Mouse (Mus musculus) hindbrain, embryonic 15.5 days (tissue): ENCODE results near the gene Afg3l1. TPM values are rescaled to one million over a fixed set of nuclear protein-coding genes. Genes with fewer than 3 reads are reported as not detected.
A peak's percentile ranks its signal among the peaks of the same experiment; 100 is the strongest.
"Not testable (repeated sequence)": the region's sequence is repeated elsewhere in the genome, so short reads cannot be mapped to it uniquely, and the experiment has no call there.

Source experiments
- ATAC-seq: fragments of 200-750 bp; cut with Nextera tagmentation; 2 replicates; pipeline ENCODE4 v1.8.0; 2017; ENCODE audit warnings: low read depth, moderate number of reproducible peaks, moderate TSS enrichment; ENCODE audit not compliant: low FRiP score
- H3K27ac ChIP-seq: fragments of 300-500 bp; sonication (generic); replicated peaks from 2 replicates; pipeline ENCODE4 v1.5.1; 2015; ENCODE audit warnings: mild to moderate bottlenecking, inconsistent platforms
- H3K27me3 ChIP-seq: fragments of 300-500 bp; sonication (generic); 2 replicates; pipeline ENCODE4 v1.6.1; 2015; ENCODE audit warnings: control low read depth, inconsistent platforms
- H3K36me3 ChIP-seq: fragments of 300-500 bp; sonication (generic); 2 replicates; pipeline ENCODE4 v1.6.1; 2015; ENCODE audit warnings: control low read depth, inconsistent platforms
- H3K4me1 ChIP-seq: fragments of 300-500 bp; sonication (generic); replicated peaks from 2 replicates; pipeline ENCODE4 v1.6.1; 2015; ENCODE audit warnings: control low read depth, inconsistent platforms
- H3K4me2 ChIP-seq: fragments of 300-500 bp; sonication (generic); 2 replicates; pipeline ENCODE4 v1.6.1; 2015; ENCODE audit warnings: moderate library complexity, mild to moderate bottlenecking, inconsistent platforms
- H3K4me3 ChIP-seq: fragments of 300-500 bp; sonication (generic); 2 replicates; pipeline ENCODE4 v1.5.1; 2015; ENCODE audit warnings: mild to moderate bottlenecking, inconsistent platforms
- H3K9ac ChIP-seq: fragments of 300-500 bp; sonication (generic); 2 replicates; pipeline ENCODE4 v1.6.1; 2015; ENCODE audit warnings: inconsistent platforms
- H3K9me3 ChIP-seq: fragments of 300-500 bp; sonication (generic); 2 replicates; pipeline ENCODE4 v1.6.1; 2016; ENCODE audit warnings: control low read depth, inconsistent platforms
- WGBS: fragments of 180-500 bp; shearing (Covaris S2); methylation state at CpG from one replicate; pipeline ENCODE4 v1.1.7; 2015; 5-methylcytosine and 5-hydroxymethylcytosine counted together
- polyA plus RNA-seq: library from polyadenylated mRNA; unstranded; fragments of >200 nt; fragmentation: Nextera tagmentation; extraction: Ambion mirVana; gene quantifications from 2 replicates; pipeline ENCODE4 v1.2.1, GENCODE M21; 2015

Gene Afg3l1
- polyA plus RNA-seq, result 49.9 and 52.9 TPM in 2 replicates

DNA sequence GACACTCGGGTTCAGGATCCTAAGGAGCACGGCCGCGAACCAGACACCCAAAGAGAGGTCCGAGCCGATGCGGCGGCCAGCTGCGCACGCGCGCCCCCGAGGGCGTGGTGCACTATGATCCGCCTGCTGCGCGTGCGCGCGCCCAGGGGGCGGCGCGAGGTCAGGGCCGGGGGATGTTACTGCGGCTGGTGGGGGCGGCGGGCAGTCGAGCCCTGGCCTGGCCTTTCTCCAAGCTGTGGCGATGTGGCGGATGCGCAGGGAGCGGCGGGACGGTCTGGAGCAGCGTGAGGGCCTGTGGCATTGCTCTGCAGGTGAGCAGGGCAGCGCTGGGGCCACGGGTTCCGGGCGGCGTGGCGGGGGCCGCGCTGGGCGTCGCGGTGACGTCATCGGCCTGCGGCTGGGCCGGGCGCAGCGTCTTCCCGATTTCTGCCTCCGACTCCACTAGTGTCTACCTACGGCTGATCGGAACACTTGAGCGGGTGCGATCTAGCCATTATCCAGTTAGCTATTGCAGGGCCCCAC, at the start of gene Afg3l1:
Gene Afg3l1 (plus strand): TSS at position 167 of the 522 bp plus-strand sequence.
- Histone ChIP-seq H3K9me3 (no peaks in the 10 kb centered on the region), H3K4me1 (peaks cover 25% of the 10 kb centered on the region), H3K36me3 (peaks cover 26% of the 10 kb centered on the region), H3K27me3 (no peaks in the 10 kb centered on the region), H3K27ac (peak within 1 kb of the TSS; percentile 99), H3K9ac (peak within 1 kb of the TSS; percentile 87), H3K4me2 (peak within 1 kb of the TSS; percentile 85), H3K4me3 (peak within 1 kb of the TSS; percentile 90)
- WGBS, result 1% methylated on average over 58 of the region's 58 CpGs
- peak; percentile 93 for ATAC-seq

DNA sequence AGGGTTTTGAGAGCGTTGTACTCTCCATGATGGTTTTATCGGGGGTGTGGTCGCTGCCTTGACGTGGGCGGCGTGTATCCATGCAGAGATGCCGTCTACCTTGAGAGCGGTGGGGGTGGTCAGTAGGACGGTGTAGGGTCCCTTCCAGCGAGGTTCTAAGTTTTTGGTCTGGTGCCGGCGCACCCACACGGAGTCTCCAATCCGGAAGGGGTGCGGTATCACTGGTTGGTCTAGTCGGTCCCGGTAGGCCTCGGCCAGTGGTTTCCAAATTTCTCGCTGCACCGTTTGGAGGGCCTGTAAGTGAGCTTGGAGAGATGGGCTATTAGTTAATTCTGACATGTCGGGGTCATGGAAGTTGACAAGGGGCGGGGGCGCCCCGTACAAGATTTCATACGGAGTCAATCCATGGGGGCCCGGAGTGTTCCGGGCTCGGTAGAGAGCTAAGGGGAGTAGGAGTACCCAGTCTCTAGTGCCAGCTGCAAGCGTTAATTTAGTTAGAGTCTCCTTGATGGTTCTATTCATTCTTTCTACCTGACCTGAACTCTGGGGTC, 49.3 kb upstream of the Afg3l1 start:
- Histone ChIP-seq H3K4me1 (no peaks in the 10 kb centered on the region), H3K4me2 (no peak overlapping the region), H3K27me3 (no peaks in the 10 kb centered on the region), H3K36me3 (peaks cover 2% of the 10 kb centered on the region; the same call in 1 of the 2 replicates), H3K9me3 (peaks cover 18% of the 10 kb centered on the region; the same call in 1 of the 2 replicates), H3K27ac (no peak overlapping the region), H3K4me3 (no peak overlapping the region), H3K9ac (no peak overlapping the region)
- WGBS, result 98% methylated on average over 29 of the region's 29 CpGs
- ATAC-seq, result no peak

DNA sequence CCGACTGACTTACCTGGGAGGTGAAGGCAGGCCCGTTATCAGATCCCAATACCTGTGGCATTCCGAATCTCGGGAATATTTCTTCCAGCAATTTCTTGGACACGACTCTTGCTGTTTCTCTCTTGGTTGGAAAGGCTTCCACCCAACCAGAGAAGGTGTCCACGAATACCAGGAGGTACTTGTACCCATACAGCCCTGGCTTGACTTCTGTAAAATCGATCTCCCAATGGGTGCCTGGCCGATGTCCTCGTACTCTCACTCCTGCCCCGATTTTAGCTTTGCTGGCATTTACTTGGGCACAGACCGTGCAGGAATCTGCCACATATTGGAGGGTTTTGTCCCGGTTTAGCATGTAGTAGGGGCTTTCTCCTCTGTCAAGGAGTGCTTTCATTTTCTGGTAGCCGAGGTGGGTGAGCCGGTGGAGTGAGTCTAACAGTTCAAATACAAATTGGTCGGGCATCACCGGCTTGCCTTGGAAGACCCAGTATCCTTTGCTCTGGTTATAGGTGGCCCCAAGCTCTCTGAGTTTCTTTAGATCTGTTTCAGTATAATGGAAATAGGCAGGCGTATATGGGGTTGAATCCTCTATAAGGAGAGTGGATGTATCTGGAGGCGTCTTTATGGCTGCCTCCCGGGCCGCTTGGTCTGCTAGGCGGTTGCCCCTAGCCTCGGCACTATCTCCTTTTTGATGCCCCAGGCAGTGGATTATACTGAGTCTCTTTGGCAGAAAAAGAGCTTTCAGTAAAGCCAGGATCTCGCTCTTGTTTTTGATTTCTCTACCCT, 48.6 kb upstream of the Afg3l1 start:
- Histone ChIP-seq H3K36me3 (no peaks in the 10 kb centered on the region), H3K9me3 (peaks cover 18% of the 10 kb centered on the region; the same call in 1 of the 2 replicates), H3K27ac (no peak overlapping the region), H3K4me3 (no peak overlapping the region), H3K9ac (no peak overlapping the region), H3K27me3 (no peaks in the 10 kb centered on the region), H3K4me1 (no peaks in the 10 kb centered on the region), H3K4me2 (no peak overlapping the region)
- ATAC-seq, result no peak
- 96% methylated on average over 23 of the region's 23 CpGs for WGBS

DNA sequence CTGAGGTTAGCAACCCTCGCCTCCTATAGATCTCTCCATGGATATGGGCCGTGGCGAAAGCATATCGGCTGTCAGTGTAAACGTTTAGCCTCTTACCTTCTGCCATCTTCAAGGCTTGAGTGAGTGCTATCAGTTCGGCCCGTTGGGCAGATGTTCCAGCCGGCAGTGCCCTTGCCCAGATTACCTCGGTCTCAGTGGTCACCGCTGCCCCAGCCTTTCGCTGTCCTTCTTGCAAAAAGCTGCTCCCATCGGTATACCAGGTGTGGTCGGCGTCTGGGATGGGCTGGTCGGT, 48.0 kb upstream of the Afg3l1 start:
- H3K36me3 ChIP-seq, H3K27me3 ChIP-seq, H3K4me2 ChIP-seq, H3K9ac ChIP-seq, H3K4me3 ChIP-seq, H3K27ac ChIP-seq, H3K4me1 ChIP-seq, ATAC-seq: not testable (repeated sequence)
- 97% methylated on average over 15 of the region's 15 CpGs for WGBS
- peaks cover 18% of the 10 kb centered on the region; the same call in 1 of the 2 replicates for H3K9me3 ChIP-seq

DNA sequence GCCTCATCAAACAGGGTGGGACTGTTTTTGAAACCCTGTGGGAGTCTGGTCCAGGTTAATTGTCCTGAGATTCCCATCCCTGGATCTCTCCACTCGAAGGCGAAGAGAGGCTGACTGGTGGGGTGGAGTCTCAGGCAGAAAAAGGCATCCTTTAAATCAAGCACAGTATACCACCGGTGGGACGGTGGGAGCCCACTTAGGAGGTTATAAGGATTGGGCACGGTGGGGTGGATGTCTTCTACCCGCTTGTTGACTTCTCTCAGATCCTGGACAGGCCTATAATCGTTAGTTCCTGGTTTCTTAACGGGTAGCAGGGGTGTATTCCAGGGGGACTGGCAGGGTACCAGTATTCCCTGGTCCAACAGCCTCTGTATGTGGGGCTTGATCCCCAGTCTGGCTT, 46.8 kb upstream of the Afg3l1 start:
- not testable (repeated sequence) for H3K4me1 ChIP-seq, H3K36me3 ChIP-seq, H3K9ac ChIP-seq, H3K27me3 ChIP-seq, H3K4me3 ChIP-seq, ATAC-seq, H3K4me2 ChIP-seq, H3K27ac ChIP-seq
- 91% methylated on average over 8 of the region's 8 CpGs for WGBS
- H3K9me3 ChIP-seq, result peaks cover 18% of the 10 kb centered on the region; the same call in 1 of the 2 replicates

DNA sequence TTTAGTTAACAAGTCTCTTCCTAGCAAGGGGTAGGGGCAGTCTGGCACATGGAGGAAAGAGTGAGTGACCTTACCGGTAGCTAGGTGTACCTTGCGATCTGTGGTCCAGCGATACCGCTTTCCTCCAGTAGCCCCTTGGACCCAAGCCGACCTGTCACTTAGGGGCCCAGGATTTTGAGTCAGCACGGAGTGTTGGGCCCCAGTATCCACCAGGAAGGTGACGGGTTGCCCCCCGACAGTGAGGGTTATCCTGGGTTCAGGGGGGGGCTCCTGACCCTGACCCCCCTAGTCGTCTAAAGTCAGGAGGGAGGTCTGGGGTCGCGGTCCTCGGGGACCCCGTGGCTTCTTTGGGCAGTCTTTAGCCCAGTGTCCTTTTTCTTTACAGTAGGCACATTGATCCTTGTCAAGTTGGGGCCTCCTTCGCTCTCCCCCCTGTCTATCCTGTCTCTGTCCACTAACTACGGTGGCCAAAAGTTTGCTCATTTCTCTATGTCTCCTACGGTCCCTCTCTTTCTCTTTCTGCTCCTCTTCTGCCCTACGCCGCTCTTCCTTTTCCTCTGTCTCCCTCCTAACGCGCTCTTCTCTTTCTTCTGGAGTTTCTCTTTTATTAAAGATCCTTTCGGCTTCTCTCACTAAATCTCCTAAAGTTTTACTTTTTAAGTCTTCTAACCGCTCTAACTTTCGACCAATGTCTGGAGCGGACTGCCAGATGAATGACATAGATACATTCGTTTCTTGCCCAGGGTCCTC, 45.9 kb upstream of the Afg3l1 start:
- Histone ChIP-seq H3K9ac (no peak overlapping the region), H3K9me3 (peaks cover 13% of the 10 kb centered on the region; the same call in 1 of the 2 replicates), H3K27me3 (no peaks in the 10 kb centered on the region), H3K4me2 (no peak overlapping the region), H3K4me1 (no peaks in the 10 kb centered on the region), H3K27ac (no peak overlapping the region), H3K36me3 (no peaks in the 10 kb centered on the region), H3K4me3 (no peak overlapping the region)
- 97% methylated on average over 25 of the region's 25 CpGs for WGBS
- no peak for ATAC-seq

DNA sequence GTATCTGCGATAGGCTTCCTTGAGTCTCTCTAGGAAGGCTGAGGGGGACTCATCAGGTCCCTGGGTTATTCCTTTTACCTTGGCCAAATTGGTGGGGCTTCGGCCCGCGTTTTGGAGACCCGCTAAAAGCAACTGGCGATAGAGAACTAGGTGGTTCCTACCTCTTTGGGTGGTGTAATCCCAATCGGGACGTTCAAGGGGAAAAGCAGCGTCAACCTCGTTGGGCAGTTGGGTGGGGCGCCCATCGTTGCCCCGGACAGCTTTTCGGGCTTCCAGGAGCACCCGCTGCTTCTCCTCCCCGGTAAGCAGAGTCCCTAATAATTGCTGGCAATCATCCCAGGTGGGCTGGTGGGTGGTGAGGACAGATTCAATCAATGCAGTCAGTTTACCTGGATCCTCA, 45.3 kb upstream of the Afg3l1 start:
- no peak overlapping the region for H3K9ac ChIP-seq
- no peaks in the 10 kb centered on the region for H3K27me3 ChIP-seq
- peaks cover 13% of the 10 kb centered on the region; the same call in 1 of the 2 replicates for H3K9me3 ChIP-seq
- ATAC-seq, result no peak
- H3K4me1 ChIP-seq, result no peaks in the 10 kb centered on the region
- H3K36me3 ChIP-seq, result no peaks in the 10 kb centered on the region
- no peak overlapping the region for H3K4me3 ChIP-seq
- WGBS, result 98% methylated on average over 16 of the region's 16 CpGs
- no peak overlapping the region for H3K4me2 ChIP-seq
- H3K27ac ChIP-seq, result no peak overlapping the region

DNA sequence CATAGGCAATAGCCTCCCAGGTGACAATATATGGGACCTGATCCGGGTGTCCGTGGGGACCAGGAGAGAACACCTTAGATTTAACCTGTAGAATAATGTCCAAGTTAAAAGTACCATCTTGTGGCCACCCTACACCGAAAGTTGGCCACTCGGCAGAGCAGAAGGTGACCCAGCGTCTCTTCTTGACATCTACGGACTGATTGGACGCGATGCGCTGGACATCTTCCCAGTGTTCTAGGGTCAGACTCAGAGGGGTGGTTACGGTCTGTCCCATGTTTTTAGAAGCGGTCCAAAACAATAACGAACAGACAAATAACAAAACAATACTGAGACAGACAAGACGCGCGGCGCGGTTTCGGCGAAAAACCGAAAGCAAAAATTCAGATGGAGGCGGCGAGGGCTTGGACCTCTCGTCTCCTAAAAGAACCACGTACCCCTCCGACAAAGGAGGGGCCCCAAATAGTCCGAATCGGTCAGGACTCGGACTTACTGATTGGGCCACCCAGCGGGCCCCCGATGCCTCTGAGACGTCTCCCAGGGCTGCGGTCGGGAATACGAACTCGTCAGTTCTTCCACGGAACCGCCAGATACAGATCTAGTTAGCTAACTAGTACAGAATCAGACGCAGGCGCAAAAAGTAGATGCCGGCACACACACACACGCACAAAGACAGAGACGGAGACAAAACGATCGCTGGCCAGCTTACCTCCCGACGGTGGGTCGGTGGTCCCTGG, 44.3 kb upstream of the Afg3l1 start:
- ATAC-seq, H3K9ac ChIP-seq, H3K9me3 ChIP-seq, H3K4me3 ChIP-seq, H3K36me3 ChIP-seq, H3K27me3 ChIP-seq, H3K27ac ChIP-seq, H3K4me1 ChIP-seq, H3K4me2 ChIP-seq: not testable (repeated sequence)
- 96% methylated on average over 47 of the region's 47 CpGs for WGBS

DNA sequence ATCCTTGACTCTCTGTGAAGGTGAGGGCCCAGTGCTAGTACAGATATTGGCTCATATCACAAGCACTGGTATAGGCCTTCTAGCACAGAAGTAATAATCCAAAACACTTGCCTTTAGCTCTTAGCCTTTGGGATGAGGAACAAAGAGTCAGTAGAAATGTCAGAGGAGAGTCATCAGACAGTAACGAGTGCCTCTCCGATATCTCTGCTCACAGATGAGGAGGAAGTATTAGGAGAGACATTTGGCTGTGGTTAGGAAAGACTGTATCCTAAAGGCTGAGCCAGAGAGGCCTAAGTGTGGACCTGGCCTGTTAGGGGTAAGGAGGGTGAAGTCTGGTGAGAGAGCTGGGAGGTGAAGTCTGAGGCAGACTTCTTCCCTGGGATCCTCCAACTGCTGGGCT, 35.9 kb upstream of the Afg3l1 start:
- WGBS, result 88% methylated on average over 2 of the region's 2 CpGs
- Histone ChIP-seq H3K4me1 (peaks cover 18% of the 10 kb centered on the region), H3K27ac (no peak overlapping the region), H3K36me3 (no peaks in the 10 kb centered on the region), H3K9me3 (no peaks in the 10 kb centered on the region), H3K27me3 (no peaks in the 10 kb centered on the region), H3K9ac (no peak overlapping the region), H3K4me3 (no peak overlapping the region), H3K4me2 (no peak overlapping the region)
- no peak for ATAC-seq

DNA sequence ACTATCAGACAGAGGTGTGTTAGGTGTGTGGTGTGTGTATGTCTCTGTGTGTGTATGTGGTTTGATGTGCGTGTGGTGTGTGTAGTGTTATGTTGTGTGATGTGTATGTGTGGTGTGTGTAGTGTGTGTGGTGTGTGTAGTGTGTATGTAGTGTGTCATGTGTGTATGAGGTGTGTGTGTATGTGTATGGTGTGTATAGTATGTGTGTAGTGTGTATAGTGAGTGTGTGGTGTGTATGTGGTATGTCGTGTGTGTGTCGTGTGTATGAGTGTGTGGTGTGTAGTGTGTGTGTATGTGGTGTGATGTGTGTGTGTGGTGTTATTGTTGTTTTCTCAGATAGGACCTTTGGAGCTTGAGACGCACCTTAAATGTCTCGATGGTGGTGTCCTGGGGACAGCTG, 35.4 kb upstream of the Afg3l1 start:
- H3K4me2 ChIP-seq, result peak overlapping the region; percentile 68
- H3K4me1 ChIP-seq, result peaks cover 18% of the 10 kb centered on the region
- no peak overlapping the region for H3K9ac ChIP-seq
- WGBS, result 85% methylated on average over 5 of the region's 5 CpGs
- peak; percentile 31; the same call in 1 of the 2 replicates for ATAC-seq
- peak overlapping the region; percentile 83 for H3K4me3 ChIP-seq
- H3K36me3 ChIP-seq, result no peaks in the 10 kb centered on the region
- no peaks in the 10 kb centered on the region for H3K27me3 ChIP-seq
- H3K27ac ChIP-seq, result no peak overlapping the region
- no peaks in the 10 kb centered on the region for H3K9me3 ChIP-seq

DNA sequence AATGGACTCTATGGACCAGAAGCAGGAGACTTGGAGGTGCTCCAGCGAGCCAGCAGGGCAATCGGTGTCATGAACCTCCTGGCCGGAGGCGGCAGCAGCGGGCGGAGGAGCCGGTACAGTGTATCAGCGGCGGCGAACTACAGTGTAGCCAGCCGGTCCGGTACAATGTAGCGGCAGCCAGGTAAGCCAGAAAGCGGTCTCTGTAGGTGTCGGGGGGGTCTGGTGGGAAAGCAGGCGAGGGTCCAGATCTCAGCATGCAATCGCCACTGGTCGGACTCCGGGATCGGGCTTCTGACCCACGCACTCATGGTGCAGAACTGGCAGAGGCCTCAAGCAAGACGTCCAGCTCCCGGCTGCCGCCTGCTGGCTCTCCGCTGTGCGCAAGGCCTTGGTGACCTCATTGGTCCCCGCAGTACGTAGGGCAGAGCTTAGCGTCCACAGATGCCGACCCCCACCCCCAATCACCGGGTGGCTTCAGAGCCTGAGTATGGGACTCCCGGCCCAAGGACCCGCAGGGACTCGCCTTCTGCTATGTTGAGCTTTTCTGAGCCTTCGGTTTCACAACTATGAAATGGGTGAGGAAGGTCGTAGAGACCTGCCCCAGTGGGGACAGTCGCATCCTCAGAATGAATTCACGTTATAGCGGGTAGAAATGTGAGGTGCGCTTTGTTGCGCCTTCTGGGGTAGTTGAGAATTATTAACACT, 34.7 kb upstream of the Afg3l1 start:
- Histone ChIP-seq H3K27ac (peak overlapping the region; percentile 94), H3K4me1 (peaks cover 18% of the 10 kb centered on the region), H3K36me3 (no peaks in the 10 kb centered on the region), H3K27me3 (no peaks in the 10 kb centered on the region), H3K4me3 (peak overlapping the region; percentile 83), H3K9me3 (no peaks in the 10 kb centered on the region), H3K4me2 (peak overlapping the region; percentile 68), H3K9ac (peak overlapping the region; percentile 84)
- peak; percentile 95 for ATAC-seq
- WGBS, result under 1% methylated on average over 41 of the region's 41 CpGs
